In genomic region chr2:163823771-163824170, GRCm38 (mm10) we compare ENCODE assay signal across 8 mouse cellular contexts. TPM values are rescaled to one million over a fixed set of nuclear protein-coding genes. Genes with fewer than 3 reads are reported as not detected.
DNase-seq lines count a peak whose midpoint lies in the region; ATAC-seq lines count a peak whose summit lies in the region.

No protein-coding gene starts in this region.

- peak overlapping the region; percentile 31 for H3K4me2 ChIP-seq in heart, embryonic 15.5 days
- H3K4me2 ChIP-seq in limb, embryonic 15.5 days, result peak overlapping the region; percentile 30; the same call in 1 of the 2 replicates

- no peaks in the 10 kb centered on the region for H3K9me3 ChIP-seq in heart, embryonic 15.5 days (replicated peaks)
- H3K9me3 ChIP-seq in limb, embryonic 15.5 days, result no peaks in the 10 kb centered on the region

- no peak overlapping the region for H3K4me3 ChIP-seq in heart, embryonic 15.5 days
- 0 out of 2 replicates have a peak overlapping the region, but pooled peaks have one; percentile 1 for H3K4me3 ChIP-seq in limb, embryonic 15.5 days

- H3K36me3 ChIP-seq in heart, embryonic 15.5 days, result no peaks in the 10 kb centered on the region
- no peaks in the 10 kb centered on the region for H3K36me3 ChIP-seq in limb, embryonic 15.5 days

- peaks cover 33% of the 10 kb centered on the region for H3K27me3 ChIP-seq in heart, embryonic 15.5 days
- H3K27me3 ChIP-seq in limb, embryonic 15.5 days, result no peaks in the 10 kb centered on the region

- no peak overlapping the region for H3K9ac ChIP-seq in heart, embryonic 15.5 days
- H3K9ac ChIP-seq in limb, embryonic 15.5 days, result no peak overlapping the region

- H3K27ac ChIP-seq in heart, embryonic 15.5 days, result no peak overlapping the region
- no peak overlapping the region for H3K27ac ChIP-seq in limb, embryonic 15.5 days

- WGBS in heart, embryonic 15.5 days, result 25% methylated on average over 11 of the region's 11 CpGs
- 18% methylated on average over 11 of the region's 11 CpGs for WGBS in limb, embryonic 15.5 days

- ATAC-seq in heart, embryonic 15.5 days (replicated peaks; ENCODE audit: insufficient number of reproducible peaks, insufficient read depth, low FRiP score, low read depth), result no peak; the same call in 1 of the 2 replicates
- ATAC-seq in limb, embryonic 15.5 days (ENCODE audit: insufficient number of reproducible peaks, low FRiP score, low TSS enrichment, low read depth), result peak; percentile 33; the same call in 1 of the 2 replicates
- ATAC-seq in inflammation-experienced regulatory T-cells, adult 6 months, result no peak

- DNase-seq in ovary, postnatal 14 days (ENCODE audit: low spot score), result peak; percentile 27
- no peak for DNase-seq in ovary, adult 18-20 months (ENCODE audit: low spot score)
- peak; percentile 25 for DNase-seq in retina, postnatal 1 day
- no peak for DNase-seq in urinary bladder, adult 18-20 months (ENCODE audit: low spot score in 2 of 2)
- DNase-seq in B cell, adult 2 months, result no peak

- H3K4me1 ChIP-seq in heart, embryonic 15.5 days (replicated peaks), result peaks cover 9% of the 10 kb centered on the region; the same call in 1 of the 2 replicates
- peaks cover 14% of the 10 kb centered on the region for H3K4me1 ChIP-seq in limb, embryonic 15.5 days

RNA-seq across cellular contexts. Expression of gene Ccn5, which starts 3.1 kb away (rescaled TPM):
- polyA plus RNA-seq in heart, embryonic 15.5 days (2015; fragmentation: Nextera tagmentation; extraction: Ambion mirVana), result 2.2 and 3.5 TPM in 2 replicates
- 1.1 TPM in 2 replicates for polyA plus RNA-seq in limb, embryonic 15.5 days (2015; fragmentation: Nextera tagmentation; extraction: Ambion mirVana)
- polyA plus RNA-seq in inflammation-experienced regulatory T-cells, adult 6 months (2017; shearing (Covaris generic)), result not detected

RNA-seq across cellular contexts. Expression of gene Kcnk15, which starts 29.7 kb away (rescaled TPM):
- polyA plus RNA-seq in heart, embryonic 15.5 days (2015; fragmentation: Nextera tagmentation; extraction: Ambion mirVana), result not detected in 2 replicates
- polyA plus RNA-seq in limb, embryonic 15.5 days (2015; fragmentation: Nextera tagmentation; extraction: Ambion mirVana), result not detected in 2 replicates
- not detected for polyA plus RNA-seq in inflammation-experienced regulatory T-cells, adult 6 months (2017; shearing (Covaris generic))

Comparison
In these comparisons a context has a peak if more than half of its experiments do, and no peak if none do; other contexts are left out.
1. DNase-seq: peak in ovary, postnatal 14 days (single experiment) and retina, postnatal 1 day (single experiment); none in ovary, adult 18-20 months (single experiment), urinary bladder, adult 18-20 months (0 of 2) and B cell, adult 2 months (0 of 2).